Mouse (Mus musculus) cerebellum, adult 2 months (tissue): ENCODE results near the gene Frat2. TPM values are rescaled to one million over a fixed set of nuclear protein-coding genes. Genes with fewer than 3 reads are reported as not detected.

Experiments
- DNase-seq, 2 experiments: peaks; one replicate each; pipeline ENCODE4 v3.0.0; 2021
- H3K27ac ChIP-seq: fragments of 200-500 bp; 2 replicates; pipeline ENCODE4 v1.5.1; 2012; ENCODE audit warnings: low read length, control low read depth, inconsistent platforms; ENCODE audit not compliant: insufficient read depth
- H3K27me3 ChIP-seq: fragments of 200-500 bp; 2 replicates; pipeline ENCODE4 v1.6.1; 2012; ENCODE audit warnings: inconsistent platforms, mild to moderate bottlenecking, low read length, moderate library complexity; ENCODE audit not compliant: control insufficient read depth, insufficient read depth
- H3K4me1 ChIP-seq: fragments of 200-500 bp; 2 replicates; pipeline ENCODE4 v1.6.1; 2011; ENCODE audit warnings: low read length; ENCODE audit not compliant: control insufficient read depth, insufficient read depth
- H3K4me3 ChIP-seq: fragments of 200-500 bp; replicated peaks from 2 replicates; pipeline ENCODE3; 2011; ENCODE audit warnings: mild to moderate bottlenecking, low read depth, low read length, control low read depth; ENCODE audit not compliant: insufficient read depth
- CTCF ChIP-seq: fragments of 200-500 bp; IDR thresholded peaks from 2 replicates; pipeline ENCODE4 v1.5.1; 2011; ENCODE audit warnings: low read depth, mild to moderate bottlenecking, control low read depth, low read length, moderate library complexity, borderline replicate concordance; ENCODE audit not compliant: insufficient read depth
- POLR2A ChIP-seq: fragments of 200-500 bp; IDR thresholded peaks from 2 replicates; pipeline ENCODE4 v1.6.1; 2011; ENCODE audit warnings: low read length, control low read depth, borderline replicate concordance; ENCODE audit not compliant: insufficient read depth
- WGBS: fragments of 180-500 bp; shearing (Covaris S2); methylation state at CpG from one replicate; pipeline ENCODE4 v1.1.7; 2018; 5-methylcytosine and 5-hydroxymethylcytosine counted together
- polyA plus RNA-seq: library from polyadenylated mRNA; depleted of rRNA; stranded (reverse); fragments of >200 nt; gene quantifications from 2 replicates; pipeline ENCODE4 v1.2.3, GENCODE M21; 2012

Gene Frat2
- polyA plus RNA-seq, 1 experiment = 6.9 TPM

- Histone ChIP-seq H3K27ac (no peak overlapping the region), H3K4me1 (peaks cover 10% of the 10 kb centered on the region), H3K4me3 (peak overlapping the region; percentile 72), H3K27me3 (no peaks in the 10 kb centered on the region)
- DNase-seq = peak in 1 of 2 experiments; percentile 24
- WGBS = 28% methylated on average over 14 of the region's 14 CpGs
- TF ChIP-seq POLR2A (no peak), CTCF (no peak)
These were observed 16.1 kb downstream of the Frat2 start for GRCm38 (mm10) chr19:41831718-41832391.

DNA sequence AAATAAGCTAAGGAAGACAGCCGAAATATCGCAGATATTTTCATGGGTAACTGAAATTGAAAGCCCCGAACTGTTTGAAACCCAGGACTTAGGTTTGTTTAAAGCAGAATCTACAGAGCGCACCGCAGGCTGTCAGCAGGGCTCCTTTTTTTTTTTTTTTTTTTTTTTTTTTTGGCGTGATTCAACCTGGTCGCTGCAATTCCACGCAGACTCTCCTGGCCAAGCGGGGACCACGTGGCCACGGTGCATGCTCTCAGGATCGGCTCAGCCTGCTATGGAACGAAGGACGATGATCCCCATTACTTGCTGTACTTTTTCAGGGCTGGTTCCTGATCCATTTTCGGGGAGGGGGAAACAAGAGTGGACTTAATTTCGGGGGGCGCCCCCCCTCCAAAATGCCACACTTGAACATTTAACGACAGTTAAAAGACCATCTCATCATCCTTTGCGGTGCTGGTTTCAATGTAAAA is 16.8 kb downstream of the Frat2 start:
- Histone ChIP-seq H3K4me1 (peaks cover 10% of the 10 kb centered on the region), H3K27ac (peak overlapping the region; percentile 78; the same call in 1 of the 2 replicates), H3K27me3 (no peaks in the 10 kb centered on the region), H3K4me3 (peak overlapping the region; percentile 72)
- no peak for TF ChIP-seq CTCF
- no peak for TF ChIP-seq POLR2A
- WGBS = under 1% methylated on average over 19 of the region's 19 CpGs
- DNase-seq = peak; percentile 55 to 66

DNA sequence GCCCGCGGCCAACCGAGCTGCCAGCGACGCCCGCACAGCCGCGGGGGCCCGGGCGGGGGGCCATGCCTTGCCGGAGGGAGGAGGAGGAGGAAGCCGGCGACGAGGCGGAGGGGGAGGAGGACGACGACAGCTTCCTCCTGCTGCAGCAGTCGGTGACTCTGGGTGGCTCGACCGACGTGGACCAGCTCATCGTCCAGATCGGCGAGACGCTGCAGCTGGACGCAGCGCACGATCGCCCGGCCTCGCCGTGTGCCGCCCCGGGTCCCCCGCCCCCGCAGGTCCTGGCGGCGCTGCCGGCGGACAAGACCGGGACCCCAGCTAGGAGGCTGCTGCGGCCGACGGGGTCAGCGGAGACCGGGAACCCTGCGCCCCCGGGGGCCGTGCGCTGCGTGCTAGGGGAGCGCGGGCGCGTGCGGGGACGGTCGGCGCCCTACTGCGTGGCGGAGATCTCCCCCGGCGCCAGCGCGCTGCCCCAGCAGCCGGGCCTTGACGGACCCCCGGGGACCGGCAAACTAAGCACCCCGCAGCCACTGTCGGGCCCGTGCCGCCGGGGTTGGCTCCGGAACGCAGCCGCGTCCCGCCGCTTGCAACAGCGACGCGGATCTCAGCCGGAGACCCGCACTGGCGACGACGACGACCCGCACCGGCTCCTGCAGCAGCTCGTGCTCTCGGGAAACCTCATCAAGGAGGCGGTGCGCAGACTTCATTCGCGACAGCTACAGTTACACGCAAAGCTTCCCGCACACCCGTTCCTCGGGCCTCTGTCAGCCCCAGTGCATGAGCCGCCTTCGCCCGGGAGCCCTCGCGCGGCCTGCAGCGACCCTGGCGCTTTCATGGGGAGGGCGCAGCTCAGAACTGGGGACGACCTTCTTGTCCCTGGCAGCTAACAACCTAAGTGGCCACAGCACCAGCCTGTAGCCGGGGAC is 17.6 kb downstream of the Frat2 start:
- TF ChIP-seq POLR2A (no peak), CTCF (no peak)
- peak; percentile 65 to 76 for DNase-seq
- under 1% methylated on average over 111 of the region's 112 CpGs for WGBS
- Histone ChIP-seq H3K27me3 (no peaks in the 10 kb centered on the region), H3K27ac (peak overlapping the region; percentile 78), H3K4me3 (peak overlapping the region; percentile 95), H3K4me1 (peaks cover 10% of the 10 kb centered on the region)

DNA sequence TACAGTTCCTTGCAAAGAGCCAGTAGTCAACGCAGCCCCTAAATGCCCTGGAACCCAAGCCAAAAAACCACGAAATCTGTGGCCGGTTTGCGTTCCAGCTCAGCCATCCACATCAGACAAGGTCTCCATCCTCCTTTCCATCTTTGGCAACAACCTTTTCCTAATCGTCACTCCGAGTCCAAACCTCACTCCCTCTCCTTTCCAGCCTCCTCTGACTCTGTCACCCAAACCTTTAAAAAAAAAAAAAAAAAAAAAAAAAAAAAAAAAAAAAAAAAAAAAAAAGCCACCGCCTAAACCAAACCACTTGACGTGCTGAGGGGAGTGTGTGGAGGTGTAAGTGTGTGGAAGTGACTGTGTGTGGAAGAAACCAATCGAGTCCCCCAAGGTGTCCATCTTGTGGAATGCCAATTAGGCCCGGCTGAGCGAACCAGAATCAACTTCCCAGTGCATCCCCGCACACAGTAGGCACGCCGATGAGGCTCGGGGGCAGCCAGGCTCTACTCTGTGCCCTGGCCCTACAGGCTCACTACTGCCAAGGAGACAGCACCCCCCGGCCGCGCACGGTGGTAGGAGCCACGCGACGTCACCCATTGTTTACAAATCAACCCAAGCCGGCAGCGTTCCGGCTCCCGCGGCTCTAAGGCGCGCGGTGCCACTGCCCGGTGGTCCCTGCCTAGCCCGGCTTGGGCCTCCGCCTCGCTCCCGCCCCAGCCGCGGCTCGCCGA is 18.4 kb downstream of the Frat2 start, which contains the start of gene Frat1:
TSS of gene Frat1 (plus strand) at position 590 of the 725 bp plus-strand sequence.
- under 1% methylated on average over 39 of the region's 39 CpGs for WGBS
- Histone ChIP-seq H3K4me1 (peaks cover 10% of the 10 kb centered on the region), H3K4me3 (peak within 1 kb of the TSS; percentile 95), H3K27ac (peak within 1 kb of the TSS; percentile 93), H3K27me3 (no peaks in the 10 kb centered on the region)
- DNase-seq = peak; percentile 98
- TF ChIP-seq POLR2A (peak; percentile 59), CTCF (no peak)

DNA sequence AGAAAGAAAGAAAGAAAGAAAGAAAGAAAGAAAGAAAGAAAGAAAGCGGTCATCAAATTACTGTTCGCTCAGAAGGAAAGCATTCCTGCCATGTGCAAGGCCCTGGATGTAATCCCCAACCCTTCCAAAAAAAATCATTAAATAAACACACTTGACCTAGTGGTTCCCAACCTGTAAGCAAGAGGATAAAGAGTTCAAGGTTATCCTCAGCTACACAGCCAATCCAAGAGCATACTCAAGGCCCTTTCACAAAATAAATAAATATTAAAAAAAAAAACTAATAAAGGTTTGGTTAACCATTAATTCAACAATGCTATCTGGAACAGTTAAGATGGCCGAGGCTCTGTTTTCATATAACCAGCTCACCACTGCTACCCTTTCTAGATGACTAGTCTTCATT is 19.0 kb downstream of the Frat2 start:
- peaks cover 10% of the 10 kb centered on the region for H3K4me1 ChIP-seq
- no peak for TF ChIP-seq CTCF
- no peak for TF ChIP-seq POLR2A
- H3K27me3 ChIP-seq = no peaks in the 10 kb centered on the region
- H3K4me3 ChIP-seq = peak overlapping the region; percentile 95
- no peak for DNase-seq
- peak overlapping the region; percentile 93 for H3K27ac ChIP-seq
- WGBS = 61% methylated on average over 3 of the region's 3 CpGs

- WGBS = 82% methylated on average over 3 of the region's 3 CpGs
These were observed 21.4 kb downstream of the Frat2 start for GRCm38 (mm10) chr19:41826529-41826928.

GRCm38 (mm10) chr19:41824950-41825349 is 23.0 kb downstream of the Frat2 start:
- Histone ChIP-seq H3K27ac (no peak overlapping the region), H3K27me3 (no peaks in the 10 kb centered on the region), H3K4me3 (no peak overlapping the region), H3K4me1 (no peaks in the 10 kb centered on the region)
- TF ChIP-seq POLR2A (no peak), CTCF (no peak)
- no peak for DNase-seq
- WGBS = 84% methylated on average over 5 of the region's 5 CpGs

More at GRCm38 (mm10) chr19:41826529-41826928, 21.4 kb downstream of the Frat2 start:
- Histone ChIP-seq H3K4me3 (no peak overlapping the region), H3K27me3 (no peaks in the 10 kb centered on the region), H3K4me1 (peaks cover under 1% of the 10 kb centered on the region; the same call in 1 of the 2 replicates), H3K27ac (no peak overlapping the region)
- no peak for TF ChIP-seq POLR2A
- no peak for TF ChIP-seq CTCF
- no peak for DNase-seq
